ENCODE assay signal across 8 mouse cellular contexts in genomic region chr6:83077630-83078323, GRCm38 (mm10). TPM values are rescaled to one million over a fixed set of nuclear protein-coding genes. Genes with fewer than 3 reads are reported as not detected.
DNase-seq lines count a peak whose midpoint lies in the region; ATAC-seq and TF ChIP-seq lines count a peak whose summit lies in the region.

Pcgf1 (plus strand) TSS chr6:83077869.

- peak within 1 kb of the TSS; percentile 86 for H3K4me3 ChIP-seq in bone marrow, adult 2 months (replicated peaks; ENCODE audit: control insufficient read depth, low read depth, low read length)
- H3K4me3 ChIP-seq in forebrain, postnatal 0 days (ENCODE audit: low read depth, low read length): peak within 1 kb of the TSS; percentile 74
- H3K4me3 ChIP-seq in lung, postnatal 0 days (ENCODE audit: low read depth, low read length): peak within 1 kb of the TSS; percentile 74
- peak within 1 kb of the TSS; percentile 77 for H3K4me3 ChIP-seq in stomach, postnatal 0 days (ENCODE audit: low read depth, low read length)

- peaks cover 14% of the 10 kb centered on the region; the same call in 1 of the 2 replicates for H3K36me3 ChIP-seq in forebrain, postnatal 0 days (ENCODE audit: insufficient read depth)
- no peaks in the 10 kb centered on the region for H3K36me3 ChIP-seq in lung, postnatal 0 days (ENCODE audit: insufficient read depth, low read length)
- H3K36me3 ChIP-seq in stomach, postnatal 0 days (ENCODE audit: control insufficient read depth, insufficient read depth, low read length): 0 out of 2 replicates have a peak, but pooled peaks cover 3% of the 10 kb centered on the region

- DNase-seq in heart, adult 18-20 months: peak; percentile 40 to 64
- no peak for DNase-seq in heart, postnatal 36 days
- peak; percentile 41 for DNase-seq in CD4-positive helper T cell, adult 2 months (ENCODE audit: low read depth, low spot score)
- DNase-seq in forebrain, postnatal 0 days: no peak
- peak; percentile 67 for DNase-seq in layer of hippocampus, adult 9-11 months
- DNase-seq in lung, postnatal 0 days (ENCODE audit: low spot score): no peak
- DNase-seq in stomach, postnatal 0 days (ENCODE audit: low spot score): peak; percentile 58

- peak within 1 kb of the TSS; percentile 97 for H3K4me2 ChIP-seq in forebrain, postnatal 0 days (ENCODE audit: low read depth)
- H3K4me2 ChIP-seq in lung, postnatal 0 days (replicated peaks; ENCODE audit: low read depth, low read length): peak within 1 kb of the TSS; percentile 98
- peak within 1 kb of the TSS; percentile 98 for H3K4me2 ChIP-seq in stomach, postnatal 0 days (replicated peaks; ENCODE audit: low read depth)

- intact Hi-C loops in heart, postnatal 36 days (cut with DNase I): loop anchor here (1.0 kb wide), 3 partner anchors 23 to 81 kb away; partner anchors contain the start of genes Aup1, Ccdc142 and Gm42688

- WGBS in bone marrow, adult 2 months: under 1% methylated on average over 54 of the region's 54 CpGs
- WGBS in forebrain, postnatal 0 days: 1% methylated on average over 53 of the region's 54 CpGs
- WGBS in lung, postnatal 0 days: under 1% methylated on average over 54 of the region's 54 CpGs
- WGBS in stomach, postnatal 0 days: under 1% methylated on average over 54 of the region's 54 CpGs

- no peak for TF ChIP-seq EP300 in lung, postnatal 0 days (IDR thresholded peaks at IDR 0.05)
- no peak for TF ChIP-seq EP300 in stomach, postnatal 0 days (optimal IDR thresholded peaks at IDR 0.05)

- peak within 1 kb of the TSS; percentile 79 for H3K9ac ChIP-seq in forebrain, postnatal 0 days
- H3K9ac ChIP-seq in lung, postnatal 0 days (replicated peaks; ENCODE audit: low read depth): peak within 1 kb of the TSS; percentile 70
- H3K9ac ChIP-seq in stomach, postnatal 0 days (ENCODE audit: low read length): peak within 1 kb of the TSS; percentile 79

- peaks cover 30% of the 10 kb centered on the region for H3K27me3 ChIP-seq in forebrain, postnatal 0 days (ENCODE audit: insufficient read depth, low read length)
- peaks cover under 1% of the 10 kb centered on the region; the same call in 1 of the 2 replicates for H3K27me3 ChIP-seq in lung, postnatal 0 days (replicated peaks; ENCODE audit: insufficient read depth, low read length)
- H3K27me3 ChIP-seq in stomach, postnatal 0 days (ENCODE audit: control insufficient read depth, insufficient read depth, low read length): peaks cover 6% of the 10 kb centered on the region; the same call in 1 of the 2 replicates

- H3K4me1 ChIP-seq in bone marrow, adult 2 months (ENCODE audit: control insufficient read depth, insufficient read depth, low read length): peaks cover 1% of the 10 kb centered on the region
- H3K4me1 ChIP-seq in forebrain, postnatal 0 days (ENCODE audit: insufficient read depth): no peaks in the 10 kb centered on the region
- no peaks in the 10 kb centered on the region for H3K4me1 ChIP-seq in lung, postnatal 0 days (ENCODE audit: insufficient read depth, low read depth, low read length)
- H3K4me1 ChIP-seq in stomach, postnatal 0 days (replicated peaks; ENCODE audit: control insufficient read depth, insufficient read depth): no peaks in the 10 kb centered on the region

- TF ChIP-seq CTCF in bone marrow, adult 2 months (IDR thresholded peaks at IDR 0.05; ENCODE audit: control insufficient read depth, insufficient read depth, low read length): no peak
- no peak for TF ChIP-seq CTCF in forebrain, postnatal 0 days (IDR thresholded peaks at IDR 0.05; ENCODE audit: low read depth)
- no peak for TF ChIP-seq CTCF in lung, postnatal 0 days (IDR thresholded peaks at IDR 0.05)
- no peak for TF ChIP-seq CTCF in stomach, postnatal 0 days (IDR thresholded peaks at IDR 0.05; ENCODE audit: low read depth)

- no peak for TF ChIP-seq POLR2A in bone marrow, adult 2 months (IDR thresholded peaks at IDR 0.05; ENCODE audit: borderline replicate concordance, control insufficient read depth, low read depth, low read length)

- peak; percentile 36 for ATAC-seq in forebrain, postnatal 0 days
- ATAC-seq in lung, postnatal 0 days: peak; percentile 40
- peak; percentile 51 for ATAC-seq in stomach, postnatal 0 days (ENCODE audit: low FRiP score, low TSS enrichment)

- peak within 1 kb of the TSS; percentile 75 for H3K27ac ChIP-seq in bone marrow, adult 2 months (ENCODE audit: control insufficient read depth, insufficient read depth, low read depth, low read length, poor library complexity)
- peak within 1 kb of the TSS; percentile 93 for H3K27ac ChIP-seq in forebrain, postnatal 0 days (ENCODE audit: low read depth, low read length)
- peak within 1 kb of the TSS; percentile 65; the same call in 1 of the 2 replicates for H3K27ac ChIP-seq in lung, postnatal 0 days (ENCODE audit: low read length)
- peak within 1 kb of the TSS; percentile 83; the same call in 1 of the 2 replicates for H3K27ac ChIP-seq in stomach, postnatal 0 days (replicated peaks)

- no peaks in the 10 kb centered on the region for H3K9me3 ChIP-seq in forebrain, postnatal 0 days (ENCODE audit: low read length)
- no peaks in the 10 kb centered on the region for H3K9me3 ChIP-seq in lung, postnatal 0 days (ENCODE audit: low read length)
- H3K9me3 ChIP-seq in stomach, postnatal 0 days (ENCODE audit: control insufficient read depth, low read length): no peaks in the 10 kb centered on the region

RNA-seq across cellular contexts. Expression of gene Pcgf1, which starts in this region (rescaled TPM):
- total RNA-seq in heart, adult 18-20 months (2021): 1 to 10 TPM; 7.4 to 9.6 TPM
- 10 to 100 TPM in 1 of 2 experiments, 1 to 10 TPM in 1; 8.6 to 10.1 TPM for total RNA-seq in heart, postnatal 36 days (2021)
- 32.0 and 40.8 TPM in 2 replicates for polyA plus RNA-seq in bone marrow, adult 2 months (2011; ENCODE audit: insufficient read depth, insufficient read length, low replicate concordance, missing spikeins)
- total RNA-seq in forebrain, postnatal 0 days (2014; rRNA removed): 16.1 and 18.8 TPM in 2 replicates
- polyA plus RNA-seq in forebrain, postnatal 0 days (2015; fragmentation: Nextera tagmentation; extraction: Ambion mirVana): 30.7 and 30.8 TPM in 2 replicates
- polyA plus RNA-seq in lung, postnatal 0 days (2015; fragmentation: Nextera tagmentation; extraction: Ambion mirVana): 24.3 and 26.0 TPM in 2 replicates
- polyA plus RNA-seq in stomach, postnatal 0 days (2015; fragmentation: Nextera tagmentation; extraction: Ambion mirVana): 13.1 and 14.0 TPM in 2 replicates

Comparison
In these comparisons a context has a peak if more than half of its experiments do, and no peak if none do; other contexts are left out.
1. DNase-seq: peak in heart, adult 18-20 months (2 of 2), CD4-positive helper T cell, adult 2 months (single experiment), layer of hippocampus, adult 9-11 months (single experiment) and stomach, postnatal 0 days (single experiment); none in heart, postnatal 36 days (0 of 2), forebrain, postnatal 0 days (single experiment) and lung, postnatal 0 days (single experiment).
2. Peak in every context shown above with its lines, with median percentiles within 50 percentile points of each other: H3K27ac ChIP-seq, H3K4me3 ChIP-seq, ATAC-seq, H3K4me2 ChIP-seq and H3K9ac ChIP-seq.